9 mouse cellular contexts compared by ENCODE assay signal in genomic region chr4:118273545-118273944, GRCm38 (mm10). TPM values are rescaled to one million over a fixed set of nuclear protein-coding genes. Genes with fewer than 3 reads are reported as not detected.
DNase-seq lines count a peak whose midpoint lies in the region; ATAC-seq and TF ChIP-seq lines count a peak whose summit lies in the region.
"Had no signal": no experiment of that assay in that cellular context is flagged by ENCODE, and none has a peak within 500 bp of the region (broad histone marks: within the 10 kb centered on the region; RNA-seq: fewer than 3 reads in every experiment).

No protein-coding gene starts in this region.

- no peak for TF ChIP-seq POLR2A in liver, adult 2 months (IDR thresholded peaks at IDR 0.05; ENCODE audit: extremely low read depth, insufficient read depth, low read length)
- TF ChIP-seq POLR2A in small intestine, adult 2 months (IDR thresholded peaks at IDR 0.05; ENCODE audit: low read depth, low read length), result no peak

- H3K79me2 ChIP-seq in liver, adult 2 months (ENCODE audit: control insufficient read depth, insufficient read depth, low read length), result peaks cover 21% of the 10 kb centered on the region; the same call in 1 of the 2 replicates

- peak overlapping the region; percentile 94 for H3K27ac ChIP-seq in midbrain, embryonic 10.5 days (replicated peaks)
- H3K27ac ChIP-seq in midbrain, postnatal 0 days (ENCODE audit: low read depth, low read length), result no peak overlapping the region
- H3K27ac ChIP-seq in intestine, embryonic 16.5 days (ENCODE audit: low read length), result peak overlapping the region; percentile 93
- peak overlapping the region; percentile 85 for H3K27ac ChIP-seq in liver, adult 2 months (replicated peaks; ENCODE audit: insufficient read depth, low read depth, low read length)
- H3K27ac ChIP-seq in small intestine, adult 2 months (ENCODE audit: insufficient read depth, low read depth, low read length), result peak overlapping the region; percentile 86
- H3K27ac ChIP-seq: left cerebral cortex, adult 2 months had no signal

- ATAC-seq in midbrain, postnatal 0 days (ENCODE audit: low FRiP score), result no peak
- peak; percentile 41 for ATAC-seq in intestine, embryonic 16.5 days
- no peak for ATAC-seq in activated CD4-positive, CD25-positive, alpha-beta regulatory T cell, adult 4 months
- no peak for ATAC-seq in megakaryocyte, adult 5-6 weeks (ENCODE audit: poor library complexity, severe bottlenecking)

- H3K4me3 ChIP-seq in midbrain, embryonic 10.5 days, result no peak overlapping the region
- H3K4me3 ChIP-seq in midbrain, postnatal 0 days (ENCODE audit: low read depth, low read length), result no peak overlapping the region
- H3K4me3 ChIP-seq in intestine, embryonic 16.5 days (ENCODE audit: low read length), result no peak overlapping the region
- H3K4me3 ChIP-seq in liver, adult 2 months (ENCODE audit: insufficient read depth, low read depth, low read length), result no peak overlapping the region
- no peak overlapping the region for H3K4me3 ChIP-seq in small intestine, adult 2 months (ENCODE audit: low read depth, low read length)
- H3K4me3 ChIP-seq: left cerebral cortex, adult 2 months had no signal

- H3K36me3 ChIP-seq in midbrain, embryonic 10.5 days, result peaks cover 75% of the 10 kb centered on the region
- peaks cover 22% of the 10 kb centered on the region for H3K36me3 ChIP-seq in midbrain, postnatal 0 days (ENCODE audit: insufficient read depth, low read length)
- peaks cover 12% of the 10 kb centered on the region for H3K36me3 ChIP-seq in intestine, embryonic 16.5 days (ENCODE audit: control insufficient read depth, insufficient read depth, low read length)
- H3K36me3 ChIP-seq in liver, adult 2 months (ENCODE audit: control insufficient read depth, insufficient read depth, low read length), result no peaks in the 10 kb centered on the region
- H3K36me3 ChIP-seq in small intestine, adult 2 months (ENCODE audit: control insufficient read depth, insufficient read depth, low read length), result peaks cover 29% of the 10 kb centered on the region

- peaks cover 100% of the 10 kb centered on the region for H3K4me1 ChIP-seq in midbrain, embryonic 10.5 days
- H3K4me1 ChIP-seq in midbrain, postnatal 0 days (ENCODE audit: insufficient read depth, low read length), result peaks cover 19% of the 10 kb centered on the region
- H3K4me1 ChIP-seq in intestine, embryonic 16.5 days (ENCODE audit: control insufficient read depth, insufficient read depth, low read length), result peaks cover 74% of the 10 kb centered on the region
- peaks cover 51% of the 10 kb centered on the region for H3K4me1 ChIP-seq in liver, adult 2 months (ENCODE audit: control insufficient read depth, insufficient read depth, low read length)
- peaks cover 59% of the 10 kb centered on the region for H3K4me1 ChIP-seq in small intestine, adult 2 months (ENCODE audit: control insufficient read depth, insufficient read depth, insufficient read length, low read length)

- H3K9ac ChIP-seq in midbrain, postnatal 0 days (replicated peaks; ENCODE audit: low read length, poor library complexity, severe bottlenecking), result no peak overlapping the region
- peak overlapping the region; percentile 54 for H3K9ac ChIP-seq in intestine, embryonic 16.5 days (ENCODE audit: low read depth, low read length)
- H3K9ac ChIP-seq in liver, adult 2 months (ENCODE audit: low read depth, low read length), result peak overlapping the region; percentile 7

- no peaks in the 10 kb centered on the region for H3K27me3 ChIP-seq in midbrain, embryonic 10.5 days (ENCODE audit: low read depth, poor library complexity, severe bottlenecking)
- no peaks in the 10 kb centered on the region for H3K27me3 ChIP-seq in midbrain, postnatal 0 days (ENCODE audit: insufficient read depth, low read length)
- no peaks in the 10 kb centered on the region for H3K27me3 ChIP-seq in intestine, embryonic 16.5 days (replicated peaks; ENCODE audit: control insufficient read depth, insufficient read depth, low read length)
- H3K27me3 ChIP-seq in liver, adult 2 months (ENCODE audit: control insufficient read depth, insufficient read depth, low read length), result no peaks in the 10 kb centered on the region
- H3K27me3 ChIP-seq in small intestine, adult 2 months (ENCODE audit: control insufficient read depth, insufficient read depth, low read length), result no peaks in the 10 kb centered on the region

- TF ChIP-seq CTCF in midbrain, postnatal 0 days (IDR thresholded peaks at IDR 0.05), result no peak
- TF ChIP-seq CTCF in liver, adult 2 months (IDR thresholded peaks at IDR 0.05; ENCODE audit: low read depth, low read length), result peak; percentile 15; the same call in 1 of the 2 replicates
- TF ChIP-seq CTCF in small intestine, adult 2 months (IDR thresholded peaks at IDR 0.05; ENCODE audit: extremely low read depth, insufficient read length, insufficient replicate concordance, low read depth, low read length), result no peak

- no peak overlapping the region for H3K4me2 ChIP-seq in midbrain, postnatal 0 days (ENCODE audit: low read depth, low read length, poor library complexity, severe bottlenecking)
- 0 out of 2 replicates have a peak overlapping the region, but pooled peaks have one; percentile 9 for H3K4me2 ChIP-seq in intestine, embryonic 16.5 days (ENCODE audit: low read depth, low read length)

- peaks cover 12% of the 10 kb centered on the region for H3K9me3 ChIP-seq in midbrain, embryonic 10.5 days (replicated peaks)
- no peaks in the 10 kb centered on the region for H3K9me3 ChIP-seq in midbrain, postnatal 0 days (ENCODE audit: low read length)
- H3K9me3 ChIP-seq in intestine, embryonic 16.5 days (ENCODE audit: control insufficient read depth, low read length), result no peaks in the 10 kb centered on the region

- DNase-seq in midbrain, embryonic 10.5 days (ENCODE audit: low spot score), result no peak
- no peak for DNase-seq in midbrain, postnatal 0 days (ENCODE audit: low spot score)
- DNase-seq in liver, adult 2 months (ENCODE audit: extremely low read depth, low read depth, low spot score), result peak; percentile 99
- no peak for DNase-seq in right cerebral cortex, postnatal 14 days

- 54% methylated on average over 5 of the region's 5 CpGs for WGBS in midbrain, embryonic 10.5 days
- 49% methylated on average over 5 of the region's 5 CpGs for WGBS in midbrain, postnatal 0 days
- WGBS in intestine, embryonic 16.5 days, result 35% methylated on average over 5 of the region's 5 CpGs
- WGBS in liver, adult 2 months, result 24% methylated on average over 5 of the region's 5 CpGs
- WGBS in small intestine, adult 2 months, result 23% methylated on average over 5 of the region's 5 CpGs

RNA-seq across cellular contexts. Expression of gene Ptprf, which starts 17.7 kb away (rescaled TPM):
- polyA plus RNA-seq in midbrain, embryonic 10.5 days (2016; fragmentation: Nextera tagmentation; extraction: Ambion mirVana), result 94.4 and 103 TPM in 2 replicates
- total RNA-seq in midbrain, postnatal 0 days (2014; rRNA removed), result 160 and 186 TPM in 2 replicates
- polyA plus RNA-seq in midbrain, postnatal 0 days (2015; fragmentation: Nextera tagmentation; extraction: Ambion mirVana), result 46.4 and 48.1 TPM in 2 replicates
- polyA plus RNA-seq in intestine, embryonic 16.5 days (2015; fragmentation: Nextera tagmentation; extraction: Ambion mirVana), result 45.8 and 54.8 TPM in 2 replicates
- total RNA-seq in liver, adult 2 months (2014; rRNA removed), result 40.1 and 67.4 TPM in 2 replicates
- 89.8 and 101 TPM in 2 replicates for polyA plus RNA-seq in liver, adult 2 months (2012; rRNA removed)
- 133 and 257 TPM in 2 replicates for polyA plus RNA-seq in small intestine, adult 2 months (2012; rRNA removed)
- under 1 TPM; 0.31 to 0.34 TPM for polyA plus RNA-seq in activated CD4-positive, CD25-positive, alpha-beta regulatory T cell, adult 4 months (2017; shearing (Covaris generic))
- total RNA-seq in megakaryocyte, adult 5-6 weeks (2015), result 1.1 TPM in 2 replicates
- total RNA-seq in megakaryocyte, adult 5-6 weeks (2017), result 0.77 and 0.89 TPM in 2 replicates

Comparison
In these comparisons a context has a peak if more than half of its experiments do, and no peak if none do; other contexts are left out.
1. RNA of gene Ptprf, which starts 17.7 kb away (polyA plus RNA-seq): 133 to 257 TPM in small intestine, adult 2 months, 94.4 to 103 TPM in midbrain, embryonic 10.5 days, 89.8 to 101 TPM in liver, adult 2 months, 46.4 to 48.1 TPM in midbrain, postnatal 0 days and 45.8 to 54.8 TPM in intestine, embryonic 16.5 days; 0.31 to 0.34 TPM in activated CD4-positive, CD25-positive, alpha-beta regulatory T cell, adult 4 months; every median in the first group is over 10 times any median in the second.